Mouse (Mus musculus): ENCODE results near the gene Itgal.

DNA sequence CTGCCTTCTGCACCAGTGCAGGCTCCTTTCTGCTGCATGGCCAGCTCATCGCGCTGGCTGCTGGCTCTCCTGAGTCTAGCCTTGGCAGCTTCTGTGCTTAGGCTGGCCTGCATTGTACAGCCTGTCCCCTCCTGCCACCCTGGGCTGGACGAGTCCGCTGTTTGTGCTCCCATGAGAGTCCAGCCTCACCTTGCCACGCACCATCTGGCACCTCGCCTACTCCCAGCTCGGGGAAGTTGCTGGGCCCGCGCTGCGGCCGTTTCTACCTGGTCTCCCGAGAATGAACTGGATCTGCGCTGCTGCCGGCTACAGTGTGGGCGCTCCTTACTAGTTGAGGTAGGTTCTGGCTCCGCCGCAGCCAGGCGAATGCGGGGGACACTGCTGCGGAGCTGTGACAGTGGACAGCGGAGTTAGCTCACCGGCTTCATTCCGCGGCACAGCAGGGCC, 67.4 kb downstream of the Itgal start:
- no peak for TF ChIP-seq POLR2A (IDR thresholded peaks at IDR 0.05; ENCODE audit: low read depth, low read length)
- no peak for TF ChIP-seq CTCF (conservative IDR thresholded peaks at IDR 0.05; ENCODE audit: insufficient read depth, insufficient read length, low read depth, low read length)

Measured in kidney, adult 2 months (tissue).